ENCODE assay signal across 23 mouse cellular contexts in the genomic region with DNA sequence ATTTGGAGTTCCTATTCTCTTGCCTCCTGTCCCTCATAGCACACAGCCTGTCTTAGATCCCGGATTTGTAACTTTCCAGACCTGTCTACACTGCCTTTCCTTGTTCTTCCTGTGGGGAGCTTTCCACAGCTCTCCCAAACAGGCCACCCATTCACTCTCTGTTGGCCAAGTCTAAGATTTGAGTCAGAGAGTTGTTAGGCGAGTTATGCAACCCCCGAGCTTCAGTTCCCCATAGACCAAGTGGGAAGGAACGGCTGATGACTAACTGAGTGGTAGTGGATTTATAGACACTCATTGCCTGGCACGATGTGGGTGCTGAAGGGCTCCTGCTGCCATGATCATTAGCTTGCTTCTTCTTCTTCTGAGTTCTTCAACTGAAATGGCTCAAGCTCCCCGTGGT. TPM values are rescaled to one million over a fixed set of nuclear protein-coding genes. Genes with fewer than 3 reads are reported as not detected.
DNase-seq lines count a peak whose midpoint lies in the region; ATAC-seq and TF ChIP-seq lines count a peak whose summit lies in the region.
"Had no signal": no experiment of that assay in that cellular context is flagged by ENCODE, and none has a peak within 500 bp of the region (broad histone marks: within the 10 kb centered on the region; RNA-seq: fewer than 3 reads in every experiment).

No protein-coding gene starts in this region.

- no peak overlapping the region for H3K27ac ChIP-seq in lung, postnatal 0 days (ENCODE audit: low read length)
- no peak overlapping the region for H3K27ac ChIP-seq in forebrain, embryonic 16.5 days (ENCODE audit: low read length)
- H3K27ac ChIP-seq: embryonic facial prominence, embryonic 10.5 days; forebrain, embryonic 12.5 days; hindbrain, embryonic 12.5 days; liver, embryonic 15.5 days; stomach, embryonic 15.5 days had no signal

- H3K4me2 ChIP-seq in lung, postnatal 0 days (replicated peaks; ENCODE audit: low read depth, low read length), result no peak overlapping the region
- no peak overlapping the region for H3K4me2 ChIP-seq in forebrain, embryonic 16.5 days (ENCODE audit: low read length)
- H3K4me2 ChIP-seq: forebrain, embryonic 12.5 days; heart, embryonic 12.5 days; hindbrain, embryonic 12.5 days; liver, embryonic 15.5 days; stomach, embryonic 15.5 days had no signal

- no peaks in the 10 kb centered on the region for H3K36me3 ChIP-seq in lung, postnatal 0 days (ENCODE audit: insufficient read depth, low read length)
- H3K36me3 ChIP-seq in forebrain, embryonic 16.5 days (ENCODE audit: control insufficient read depth, insufficient read depth), result peaks cover 4% of the 10 kb centered on the region
- H3K36me3 ChIP-seq: embryonic facial prominence, embryonic 10.5 days; heart, embryonic 12.5 days; liver, embryonic 15.5 days; stomach, embryonic 15.5 days had no signal

- no peaks in the 10 kb centered on the region for H3K27me3 ChIP-seq in lung, postnatal 0 days (replicated peaks; ENCODE audit: insufficient read depth, low read length)
- no peaks in the 10 kb centered on the region for H3K27me3 ChIP-seq in forebrain, embryonic 16.5 days (replicated peaks; ENCODE audit: control insufficient read depth, insufficient read depth, low read length)
- H3K27me3 ChIP-seq: hindbrain, embryonic 12.5 days; stomach, embryonic 15.5 days had no signal

- H3K9me3 ChIP-seq in lung, postnatal 0 days (ENCODE audit: low read length), result no peaks in the 10 kb centered on the region
- H3K9me3 ChIP-seq in forebrain, embryonic 16.5 days (ENCODE audit: control insufficient read depth, low read length), result no peaks in the 10 kb centered on the region
- H3K9me3 ChIP-seq: embryonic facial prominence, embryonic 10.5 days; forebrain, embryonic 12.5 days; heart, embryonic 12.5 days; hindbrain, embryonic 12.5 days; liver, embryonic 15.5 days; stomach, embryonic 15.5 days had no signal

- no peak overlapping the region for H3K4me3 ChIP-seq in lung, postnatal 0 days (ENCODE audit: low read depth, low read length)
- no peak overlapping the region for H3K4me3 ChIP-seq in forebrain, embryonic 16.5 days (replicated peaks; ENCODE audit: low read length)
- H3K4me3 ChIP-seq: embryonic facial prominence, embryonic 10.5 days; forebrain, embryonic 12.5 days; heart, embryonic 12.5 days; hindbrain, embryonic 12.5 days; liver, embryonic 15.5 days; stomach, embryonic 15.5 days had no signal

- ATAC-seq in lung, postnatal 0 days, result no peak
- ATAC-seq in megakaryocyte progenitor cell, adult 5-6 weeks (replicated peaks; ENCODE audit: poor library complexity), result peak; percentile 72
- no peak for ATAC-seq in forebrain, embryonic 16.5 days
- ATAC-seq in cerebellum, adult (ENCODE audit: insufficient number of reproducible peaks, low FRiP score, low TSS enrichment), result no peak
- ATAC-seq: inflammation-experienced regulatory T-cells, adult 6 months; midbrain, embryonic 16.5 days; Patski had no signal

- no peak for TF ChIP-seq EP300 in lung, postnatal 0 days (IDR thresholded peaks at IDR 0.05)

- WGBS in lung, postnatal 0 days, result 59% methylated on average over 6 of the region's 6 CpGs
- 92% methylated on average over 6 of the region's 6 CpGs for WGBS in forebrain, embryonic 16.5 days

- no peaks in the 10 kb centered on the region for H3K4me1 ChIP-seq in lung, postnatal 0 days (ENCODE audit: insufficient read depth, low read depth, low read length)
- H3K4me1 ChIP-seq in forebrain, embryonic 16.5 days (replicated peaks; ENCODE audit: control insufficient read depth, insufficient read depth, low read length), result peaks cover 12% of the 10 kb centered on the region
- H3K4me1 ChIP-seq: heart, embryonic 12.5 days; liver, embryonic 15.5 days had no signal

- H3K9ac ChIP-seq in lung, postnatal 0 days (replicated peaks; ENCODE audit: low read depth), result no peak overlapping the region
- no peak overlapping the region for H3K9ac ChIP-seq in forebrain, embryonic 16.5 days (replicated peaks; ENCODE audit: low read depth, low read length)
- H3K9ac ChIP-seq: forebrain, embryonic 12.5 days; heart, embryonic 12.5 days; hindbrain, embryonic 12.5 days; liver, embryonic 15.5 days; stomach, embryonic 15.5 days had no signal

- peak; percentile 45 for DNase-seq in lung, postnatal 0 days (ENCODE audit: low spot score)
- no peak for DNase-seq in lung, postnatal 25 days (ENCODE audit: low spot score)
- DNase-seq in 3T3-L1 (ENCODE audit: low read depth, low spot score), result peak; percentile 56
- DNase-seq in brain, adult 2 months (ENCODE audit: low read depth, low spot score), result peak; percentile 92
- DNase-seq: adrenal gland, postnatal 10 days; cerebellum, adult 11-12 months; gastrocnemius, postnatal 36 days; heart, postnatal 14 days; kidney, postnatal 4 days; lung, postnatal 10 days; thymus, adult 2 months had no signal

- TF ChIP-seq CTCF in lung, postnatal 0 days (IDR thresholded peaks at IDR 0.05), result no peak

RNA-seq across cellular contexts. Expression of a gene that starts 41.0 kb away (rescaled TPM):
- polyA plus RNA-seq in lung, postnatal 0 days (2015; fragmentation: Nextera tagmentation; extraction: Ambion mirVana), result 3.8 and 4.7 TPM in 2 replicates
- not detected in 2 replicates for total RNA-seq in megakaryocyte progenitor cell, adult 5-6 weeks (2015)
- not detected in 2 replicates for total RNA-seq in megakaryocyte progenitor cell, adult 5-6 weeks (2017)
- 28.1 and 28.5 TPM in 2 replicates for polyA plus RNA-seq in forebrain, embryonic 16.5 days (2015; fragmentation: Nextera tagmentation; extraction: Ambion mirVana)
- polyA plus RNA-seq: Patski had no signal
